Mouse (Mus musculus) bone marrow macrophage, adult 2 months (primary cell): ENCODE data around the gene Gm7257. TPM values are rescaled to one million over a fixed set of nuclear protein-coding genes. Genes with fewer than 3 reads are reported as not detected.

Source experiments
- H3K27ac ChIP-seq: 2 replicates; pipeline ENCODE4 v1.5.1; 2012; ENCODE audit warnings: low read depth, low read length; ENCODE audit not compliant: insufficient read depth
- H3K4me1 ChIP-seq: 2 replicates; pipeline ENCODE4 v1.6.1; 2012; ENCODE audit warnings: low read length; ENCODE audit not compliant: control insufficient read depth, insufficient read depth
- H3K4me3 ChIP-seq: 2 replicates; pipeline ENCODE4 v1.5.1; 2012; ENCODE audit warnings: mild to moderate bottlenecking, low read length, moderate library complexity; ENCODE audit not compliant: insufficient read depth
- CTCF ChIP-seq: IDR thresholded peaks from 2 replicates; pipeline ENCODE4 v1.5.1; 2012; ENCODE audit warnings: low read depth, mild to moderate bottlenecking, low read length, moderate library complexity
- POLR2A ChIP-seq: IDR thresholded peaks from 2 replicates; pipeline ENCODE4 v1.6.1; 2012; ENCODE audit warnings: mild to moderate bottlenecking, low read depth, low read length, borderline replicate concordance
- polyA plus RNA-seq: library from polyadenylated mRNA; stranded (reverse); fragments of >200 nt; gene quantifications from 2 replicates; pipeline ENCODE4 v1.2.4, GENCODE M21; 2012; ENCODE audit not compliant: missing spikeins, insufficient read depth, insufficient read length

Gm7257 gene
- not detected in 2 replicates for polyA plus RNA-seq

DNA sequence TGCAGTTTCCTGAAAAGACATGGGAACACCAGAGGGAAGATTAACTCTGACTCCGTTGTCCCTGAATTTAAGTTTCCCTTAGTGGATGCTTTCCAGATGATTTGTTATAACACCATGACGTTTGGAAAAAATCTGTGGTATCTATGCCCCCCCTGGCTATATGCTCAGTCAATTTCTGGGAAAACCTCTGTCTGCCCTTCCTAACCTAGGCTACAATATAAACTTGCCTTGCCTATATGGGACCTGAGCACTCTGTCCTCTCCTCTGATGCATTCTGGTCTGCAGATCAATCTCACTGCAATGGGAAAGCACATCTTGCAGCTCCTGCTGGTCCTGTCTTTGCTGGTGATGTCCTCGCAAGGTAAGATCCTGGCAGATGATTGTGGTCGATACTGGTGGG is at the start of gene Gm7257:
Gm7257 (plus strand) TSS at position 301 of the 400 bp plus-strand sequence.
- no peaks in the 10 kb centered on the region for H3K4me1 ChIP-seq
- H3K4me3 ChIP-seq = no peak within 1 kb of the TSS
- H3K27ac ChIP-seq = no peak within 1 kb of the TSS
- no peak for TF ChIP-seq POLR2A
- TF ChIP-seq CTCF = no peak

DNA sequence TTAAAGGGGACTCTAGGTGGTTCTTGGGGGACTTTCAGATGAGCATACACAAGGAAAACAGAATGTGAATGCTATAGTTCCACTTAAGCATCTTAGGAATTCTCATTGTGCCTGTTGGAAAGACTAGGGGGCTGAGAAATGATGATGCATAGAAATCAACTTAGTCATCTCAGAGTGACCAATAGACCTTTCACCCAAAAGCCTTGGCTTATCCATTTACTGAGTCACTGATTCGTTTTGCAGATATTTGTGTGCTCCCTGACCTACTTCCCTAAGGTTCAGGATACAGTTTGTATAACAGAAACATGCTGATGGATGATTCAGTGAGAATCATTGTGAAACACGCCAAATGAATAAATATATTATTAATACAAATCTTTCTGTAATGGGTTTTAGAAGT is 28.7 kb upstream of the Gm7257 start:
- H3K4me1 ChIP-seq = no peaks in the 10 kb centered on the region
- TF ChIP-seq CTCF (no peak), POLR2A (no peak)
- H3K27ac ChIP-seq = no peak overlapping the region
- H3K4me3 ChIP-seq = no peak overlapping the region

DNA sequence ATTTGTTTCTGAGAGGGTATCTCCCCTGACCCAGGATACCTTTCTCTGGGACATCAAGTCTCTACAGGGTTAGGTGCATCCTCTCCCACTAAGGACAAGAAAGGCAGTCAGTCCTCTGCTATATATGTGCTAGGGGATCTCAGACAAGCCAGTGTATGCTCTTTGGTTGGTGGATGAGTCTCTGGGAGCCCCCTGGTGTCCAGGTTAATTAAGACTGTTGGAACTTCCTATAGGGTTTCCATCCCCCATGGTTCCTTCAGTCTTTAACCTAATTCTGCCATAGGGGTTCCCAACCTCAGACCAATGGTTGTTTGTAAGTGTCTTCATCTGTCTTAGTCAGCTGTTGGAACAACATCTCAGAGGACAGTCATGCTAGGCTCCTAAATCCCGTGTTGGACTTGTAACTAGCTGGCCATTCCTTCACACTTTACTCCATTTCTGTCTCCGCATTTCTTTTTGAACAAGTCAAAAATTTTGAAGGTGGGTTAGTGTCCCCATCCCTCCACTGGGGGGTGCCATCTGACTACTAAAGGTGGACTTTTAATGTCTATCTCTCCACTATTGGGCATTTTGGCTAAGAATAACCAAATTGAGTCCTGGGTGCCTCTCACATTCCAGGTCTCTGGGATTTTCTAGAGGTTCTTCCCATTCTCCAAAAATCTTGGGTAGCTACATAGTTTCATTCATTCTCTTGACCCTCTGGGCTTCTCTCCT is 3.5 kb downstream of the Gm7257 start:
- H3K27ac ChIP-seq = no peak overlapping the region
- H3K4me1 ChIP-seq = no peaks in the 10 kb centered on the region
- no peak overlapping the region for H3K4me3 ChIP-seq
- no peak for TF ChIP-seq POLR2A
- TF ChIP-seq CTCF = no peak

DNA sequence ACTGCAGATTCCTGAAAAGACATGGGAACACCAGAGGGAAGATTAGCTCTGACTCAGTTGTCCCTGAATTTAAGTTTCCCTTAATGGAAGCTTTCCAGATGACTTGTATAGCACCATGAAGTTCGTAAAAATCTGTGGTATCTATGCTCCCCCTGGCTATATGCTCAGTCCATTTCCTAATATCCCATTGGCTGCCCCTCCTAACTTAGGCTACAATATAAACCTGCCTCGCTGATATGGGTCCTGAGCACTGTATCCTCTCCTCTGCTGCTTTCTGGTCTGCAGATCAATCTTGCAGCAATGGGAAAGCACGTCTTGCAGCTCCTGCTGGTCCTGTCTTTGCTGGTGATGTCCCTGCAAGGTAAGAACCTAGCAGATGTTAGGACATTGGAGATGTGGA is 43.7 kb downstream of the Gm7257 start, which contains the start of gene Gm9513:
Gm9513 (plus strand) TSS at position 301 of the 400 bp plus-strand sequence.
- H3K4me3 ChIP-seq = no peak within 1 kb of the TSS
- H3K4me1 ChIP-seq = no peaks in the 10 kb centered on the region
- TF ChIP-seq CTCF = no peak
- H3K27ac ChIP-seq = no peak within 1 kb of the TSS

Other genes with a start within 250 kb of the Gm7257 start
- gene Gm9513, start 43.8 kb downstream of the Gm7257 start, polyA plus RNA-seq = not detected in 2 replicates
- not detected in 2 replicates for gene Gm5615, start 110.1 kb downstream of the Gm7257 start, polyA plus RNA-seq
- not detected in 2 replicates for gene Gm17689, start 150.8 kb downstream of the Gm7257 start, polyA plus RNA-seq
- not detected in 2 replicates for gene A630095E13Rik, start 211.5 kb downstream of the Gm7257 start, polyA plus RNA-seq